Mouse (Mus musculus) fibroblast of lung, adult 2 months (primary cell): Measurements from ENCODE around the gene Cdhr3.
A peak's percentile ranks its signal among the peaks of the same experiment; 100 is the strongest.

ENCODE experiments used
- DNase-seq: peaks from one replicate; pipeline ENCODE4 v3.0.0-alpha.2; 2011; ENCODE audit warnings: low read depth

Cdhr3 gene

GRCm38 (mm10) chr12:33035089-33035718, 57.5 kb downstream of the Cdhr3 start:
- no peak for DNase-seq

GRCm38 (mm10) chr12:33034343-33035088, 58.2 kb downstream of the Cdhr3 start:
- no peak for DNase-seq

- DNase-seq, result no peak
These were observed 59.5 kb downstream of the Cdhr3 start for GRCm38 (mm10) chr12:33033221-33033620.

GRCm38 (mm10) chr12:33030589-33030988, 62.1 kb downstream of the Cdhr3 start:
- DNase-seq, result no peak

- no peak for DNase-seq
These were observed 62.6 kb downstream of the Cdhr3 start for GRCm38 (mm10) chr12:33030066-33030465.

- DNase-seq, result no peak
These were observed 64.0 kb downstream of the Cdhr3 start for GRCm38 (mm10) chr12:33028708-33029107.

GRCm38 (mm10) chr12:33028109-33028691, 64.5 kb downstream of the Cdhr3 start:
- no peak for DNase-seq

- DNase-seq, result peak; percentile 72
These were observed 65.6 kb downstream of the Cdhr3 start for GRCm38 (mm10) chr12:33027093-33027492.

- DNase-seq, result peak; percentile 81
These were observed 68.2 kb downstream of the Cdhr3 start for GRCm38 (mm10) chr12:33024524-33024923.

- no peak for DNase-seq
These were observed 70.9 kb downstream of the Cdhr3 start for GRCm38 (mm10) chr12:33021751-33022150.

GRCm38 (mm10) chr12:33021140-33021539, 71.5 kb downstream of the Cdhr3 start:
- no peak for DNase-seq

- peak; percentile 95 for DNase-seq
These were observed 72.7 kb downstream of the Cdhr3 start for GRCm38 (mm10) chr12:33020011-33020410.

GRCm38 (mm10) chr12:33018601-33019000, 74.1 kb downstream of the Cdhr3 start:
- DNase-seq, result no peak

- no peak for DNase-seq
These were observed 75.6 kb downstream of the Cdhr3 start for GRCm38 (mm10) chr12:33016824-33017705.

- no peak for DNase-seq
These were observed 77.6 kb downstream of the Cdhr3 start for GRCm38 (mm10) chr12:33015103-33015502.

GRCm38 (mm10) chr12:33014050-33014796, 78.5 kb downstream of the Cdhr3 start:
- DNase-seq, result no peak

- no peak for DNase-seq
These were observed 82.6 kb downstream of the Cdhr3 start for GRCm38 (mm10) chr12:33010026-33010425.

- DNase-seq, result no peak
These were observed 83.3 kb downstream of the Cdhr3 start for GRCm38 (mm10) chr12:33009206-33009966.

- DNase-seq, result no peak
These were observed 84.2 kb downstream of the Cdhr3 start for GRCm38 (mm10) chr12:33008305-33009110.

GRCm38 (mm10) chr12:33007176-33007575, 85.5 kb downstream of the Cdhr3 start:
- DNase-seq, result no peak
